Mouse (Mus musculus) bone marrow macrophage, adult 2 months (primary cell): ENCODE data around the gene Gpr152. TPM values are rescaled to one million over a fixed set of nuclear protein-coding genes. Genes with fewer than 3 reads are reported as not detected.

ENCODE experiments used
- H3K27ac ChIP-seq: 2 replicates; pipeline ENCODE4 v1.5.1; 2012; ENCODE audit warnings: low read depth, low read length; ENCODE audit not compliant: insufficient read depth
- H3K4me1 ChIP-seq: 2 replicates; pipeline ENCODE4 v1.6.1; 2012; ENCODE audit warnings: low read length; ENCODE audit not compliant: control insufficient read depth, insufficient read depth
- H3K4me3 ChIP-seq: 2 replicates; pipeline ENCODE4 v1.5.1; 2012; ENCODE audit warnings: mild to moderate bottlenecking, low read length, moderate library complexity; ENCODE audit not compliant: insufficient read depth
- CTCF ChIP-seq: IDR thresholded peaks from 2 replicates; pipeline ENCODE4 v1.5.1; 2012; ENCODE audit warnings: low read depth, mild to moderate bottlenecking, low read length, moderate library complexity
- POLR2A ChIP-seq: IDR thresholded peaks from 2 replicates; pipeline ENCODE4 v1.6.1; 2012; ENCODE audit warnings: mild to moderate bottlenecking, low read depth, low read length, borderline replicate concordance
- polyA plus RNA-seq: library from polyadenylated mRNA; stranded (reverse); fragments of >200 nt; gene quantifications from 2 replicates; pipeline ENCODE4 v1.2.4, GENCODE M21; 2012; ENCODE audit not compliant: missing spikeins, insufficient read depth, insufficient read length

Gene Gpr152
- polyA plus RNA-seq: not detected in 2 replicates

- Histone ChIP-seq H3K4me1 (peaks cover 32% of the 10 kb centered on the region), H3K27ac (no peak within 1 kb of the TSS), H3K4me3 (no peak within 1 kb of the TSS)
- TF ChIP-seq CTCF: no peak
- no peak for TF ChIP-seq POLR2A
Observed at GRCm38 (mm10) chr19:4139446-4139845, at the start of gene Gpr152. Gene Gpr152 (plus strand): TSS chr19:4139787.

GRCm38 (mm10) chr19:4090446-4090845 is 49.1 kb upstream of the Gpr152 start:
- no peak overlapping the region for H3K4me3 ChIP-seq
- H3K27ac ChIP-seq: no peak overlapping the region
- TF ChIP-seq CTCF: no peak
- no peak for TF ChIP-seq POLR2A
- H3K4me1 ChIP-seq: no peaks in the 10 kb centered on the region

- H3K27ac ChIP-seq: no peak overlapping the region
- TF ChIP-seq CTCF (no peak), POLR2A (no peak)
- peaks cover 3% of the 10 kb centered on the region; the same call in 1 of the 2 replicates for H3K4me1 ChIP-seq
Observed at GRCm38 (mm10) chr19:4091383-4091782, 48.2 kb upstream of the Gpr152 start.

GRCm38 (mm10) chr19:4092750-4093149 is 46.8 kb upstream of the Gpr152 start:
- H3K27ac ChIP-seq: no peak overlapping the region
- TF ChIP-seq POLR2A (no peak), CTCF (no peak)

More at GRCm38 (mm10) chr19:4091383-4091782, 48.2 kb upstream of the Gpr152 start:
- no peak overlapping the region for H3K4me3 ChIP-seq

GRCm38 (mm10) chr19:4093772-4094171 is 45.8 kb upstream of the Gpr152 start:
- TF ChIP-seq POLR2A: no peak
- no peak for TF ChIP-seq CTCF
- H3K27ac ChIP-seq: no peak overlapping the region
- no peak overlapping the region for H3K4me3 ChIP-seq
- H3K4me1 ChIP-seq: peaks cover 15% of the 10 kb centered on the region

More at GRCm38 (mm10) chr19:4092750-4093149, 46.8 kb upstream of the Gpr152 start:
- Histone ChIP-seq H3K4me1 (peaks cover 5% of the 10 kb centered on the region), H3K4me3 (no peak overlapping the region)

- Histone ChIP-seq H3K4me1 (peaks cover 19% of the 10 kb centered on the region), H3K27ac (no peak overlapping the region), H3K4me3 (no peak overlapping the region)
- no peak for TF ChIP-seq POLR2A
- TF ChIP-seq CTCF: no peak
Observed at GRCm38 (mm10) chr19:4094348-4094747, 45.2 kb upstream of the Gpr152 start.

GRCm38 (mm10) chr19:4094774-4095303 is 44.7 kb upstream of the Gpr152 start:
- Histone ChIP-seq H3K27ac (no peak overlapping the region), H3K4me1 (peaks cover 21% of the 10 kb centered on the region), H3K4me3 (no peak overlapping the region)
- no peak for TF ChIP-seq POLR2A
- TF ChIP-seq CTCF: no peak

GRCm38 (mm10) chr19:4095802-4096201 is 43.8 kb upstream of the Gpr152 start:
- no peak overlapping the region for H3K4me3 ChIP-seq
- peaks cover 21% of the 10 kb centered on the region for H3K4me1 ChIP-seq
- H3K27ac ChIP-seq: no peak overlapping the region
- TF ChIP-seq CTCF: no peak
- TF ChIP-seq POLR2A: no peak

GRCm38 (mm10) chr19:4096642-4097440 is 42.7 kb upstream of the Gpr152 start, which contains the start of gene Cdk2ap2:
Gene Cdk2ap2 (plus strand): TSS chr19:4097182.
- Histone ChIP-seq H3K4me3 (peak within 1 kb of the TSS; percentile 75), H3K4me1 (peaks cover 26% of the 10 kb centered on the region), H3K27ac (peak within 1 kb of the TSS; percentile 82)
- TF ChIP-seq CTCF (no peak), POLR2A (no peak)

- Histone ChIP-seq H3K4me1 (peaks cover 26% of the 10 kb centered on the region), H3K4me3 (peak overlapping the region; percentile 63), H3K27ac (peak overlapping the region; percentile 60)
- TF ChIP-seq POLR2A (no peak), CTCF (no peak)
Observed at GRCm38 (mm10) chr19:4097441-4097825, 42.2 kb upstream of the Gpr152 start.
